Mouse (Mus musculus): Measurements from ENCODE around the gene Mctp1. TPM values are rescaled to one million over a fixed set of nuclear protein-coding genes. Genes with fewer than 3 reads are reported as not detected.
"Not testable (repeated sequence)": the region's sequence is repeated elsewhere in the genome, so short reads cannot be mapped to it uniquely, and the experiment has no call there.

Gene Mctp1
- total RNA-seq, 2 experiments from 2014 or later = 56.4 to 59.3 TPM

GRCm38 (mm10) chr13:76967588-76967987, 583.3 kb downstream of the Mctp1 start:
- DNase-seq = no peak

- DNase-seq = peak; percentile 25 to 31
Observed at GRCm38 (mm10) chr13:76969386-76969785, 585.1 kb downstream of the Mctp1 start.

GRCm38 (mm10) chr13:76971046-76971445, 586.7 kb downstream of the Mctp1 start:
- not testable (repeated sequence) for DNase-seq

- DNase-seq = no peak
Observed at GRCm38 (mm10) chr13:77002628-77003027, 618.3 kb downstream of the Mctp1 start.

GRCm38 (mm10) chr13:77003684-77004083, 619.3 kb downstream of the Mctp1 start:
- no peak for DNase-seq

- DNase-seq = no peak
Observed at GRCm38 (mm10) chr13:77018851-77019250, 634.5 kb downstream of the Mctp1 start.

- DNase-seq = no peak
Observed at GRCm38 (mm10) chr13:77029594-77029993, 645.3 kb downstream of the Mctp1 start.

GRCm38 (mm10) chr13:77043375-77043774, 659.0 kb downstream of the Mctp1 start:
- no peak for DNase-seq

- no peak for DNase-seq
Observed at GRCm38 (mm10) chr13:77045375-77045774, 661.0 kb downstream of the Mctp1 start.

GRCm38 (mm10) chr13:77046416-77046815, 662.1 kb downstream of the Mctp1 start:
- DNase-seq = peak in 1 of 2 experiments; percentile 23

- DNase-seq = no peak
Observed at GRCm38 (mm10) chr13:77047179-77047931, 663.0 kb downstream of the Mctp1 start.

GRCm38 (mm10) chr13:77048461-77048860, 664.1 kb downstream of the Mctp1 start:
- peak in 1 of 2 experiments; percentile 33 for DNase-seq

- DNase-seq = no peak
Observed at GRCm38 (mm10) chr13:77049736-77050135, 665.4 kb downstream of the Mctp1 start.

- no peak for DNase-seq
Observed at GRCm38 (mm10) chr13:77063221-77063620, 678.9 kb downstream of the Mctp1 start.

- no peak for DNase-seq
Observed at GRCm38 (mm10) chr13:77068847-77069246, 684.5 kb downstream of the Mctp1 start.

GRCm38 (mm10) chr13:77072030-77072429, 687.7 kb downstream of the Mctp1 start:
- no peak for DNase-seq

Other genes starting within 250 kb of the Mctp1 start
- gene Fam81b, start 79.5 kb upstream of the Mctp1 start, total RNA-seq (2021) = not detected